Mouse (Mus musculus): ENCODE results near the gene Ranbp1.
"Not testable (repeated sequence)": the region's sequence is repeated elsewhere in the genome, so short reads cannot be mapped to it uniquely, and the experiment has no call there.

Ranbp1 gene

GRCm38 (mm10) chr16:18202061-18202460 lies 46.5 kb downstream of the Ranbp1 start:
- DNase-seq (ENCODE audit: low spot score): no peak

- no peak for DNase-seq (ENCODE audit: low spot score)
Measured at GRCm38 (mm10) chr16:18201620-18202019, 46.9 kb downstream of the Ranbp1 start.

- DNase-seq (ENCODE audit: low spot score): no peak
Measured at GRCm38 (mm10) chr16:18200062-18200461, 48.5 kb downstream of the Ranbp1 start.

GRCm38 (mm10) chr16:18198365-18199098 lies 50.0 kb downstream of the Ranbp1 start:
- DNase-seq (ENCODE audit: low spot score): no peak

- no peak for DNase-seq (ENCODE audit: low spot score)
Measured at GRCm38 (mm10) chr16:18197881-18198280, 50.7 kb downstream of the Ranbp1 start.

GRCm38 (mm10) chr16:18195561-18195960 lies 53.0 kb downstream of the Ranbp1 start:
- not testable (repeated sequence) for DNase-seq (ENCODE audit: low spot score)

GRCm38 (mm10) chr16:18195068-18195467 lies 53.5 kb downstream of the Ranbp1 start:
- DNase-seq (ENCODE audit: low spot score): peak; percentile 15

GRCm38 (mm10) chr16:18194208-18194985 lies 54.1 kb downstream of the Ranbp1 start:
- no peak for DNase-seq (ENCODE audit: low spot score)

GRCm38 (mm10) chr16:18191006-18191405 lies 57.5 kb downstream of the Ranbp1 start:
- DNase-seq (ENCODE audit: low spot score): no peak
